Mouse (Mus musculus) stomach, embryonic 16.5 days (tissue): ENCODE results near the gene Gm21887. TPM values are rescaled to one million over a fixed set of nuclear protein-coding genes. Genes with fewer than 3 reads are reported as not detected.

ENCODE experiments used
- polyA plus RNA-seq: library from polyadenylated mRNA; unstranded; fragments of >200 nt; fragmentation: Nextera tagmentation; extraction: Ambion mirVana; gene quantifications from 2 replicates; pipeline ENCODE4 v1.2.1, GENCODE M21; 2015

Gm21887 gene
- polyA plus RNA-seq, 1 experiment from 2014 or later, result 172 TPM

Other genes starting within 250 kb of the Gm21887 start
- gene 4933400A11Rik, start 230.0 kb upstream of the Gm21887 start, polyA plus RNA-seq, result 0.22 and 0.31 TPM in 2 replicates